Mouse (Mus musculus): ENCODE data around the gene Olfr510.
"Not testable (repeated sequence)": the region's sequence is repeated elsewhere in the genome, so short reads cannot be mapped to it uniquely, and the experiment has no call there.

Gene Olfr510

DNA sequence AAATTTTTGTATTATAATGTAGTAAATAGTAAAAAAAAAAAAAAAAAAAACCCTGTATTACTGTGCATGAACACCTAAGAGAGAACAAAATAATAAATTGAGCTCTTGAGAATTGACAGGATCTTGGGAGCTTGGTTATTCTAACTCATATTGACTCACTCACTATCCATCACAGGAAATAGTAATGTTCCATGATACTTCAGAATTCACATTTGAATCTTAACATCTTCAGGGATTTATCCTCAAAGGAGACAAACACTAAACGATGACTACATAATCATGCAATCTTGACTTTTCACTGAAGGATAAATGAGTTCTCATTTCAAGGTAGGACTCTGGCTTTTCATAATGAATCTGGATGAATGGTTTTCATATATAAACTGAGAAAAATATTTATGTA is at the start of gene Olfr510:
Olfr510 (plus strand) TSS at position 301 of the 400 bp plus-strand sequence.
- DNase-seq (ENCODE audit: low read depth, low spot score), result no peak

DNA sequence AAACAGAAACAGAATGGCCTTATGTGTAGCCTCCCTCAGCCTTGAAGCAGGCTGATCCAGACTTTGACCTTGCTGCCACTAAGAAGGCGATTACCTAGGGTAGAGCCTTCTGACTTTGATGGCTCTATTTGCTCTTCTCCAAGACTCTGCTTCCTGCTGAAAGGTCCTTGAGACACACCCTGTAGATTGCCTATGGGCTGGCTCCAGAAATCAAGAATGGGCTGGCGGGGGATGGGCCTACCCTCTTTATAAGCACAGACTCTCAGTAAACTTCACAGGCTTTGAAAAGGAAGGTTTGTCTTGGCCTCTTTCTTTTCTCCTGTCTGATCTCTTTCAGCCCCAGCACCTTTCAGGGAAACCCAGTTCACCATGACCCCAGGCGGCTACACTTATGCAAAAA is 49.4 kb upstream of the Olfr510 start:
- not testable (repeated sequence) for DNase-seq (ENCODE audit: low read depth, low spot score)

- DNase-seq (ENCODE audit: low read depth, low spot score), result no peak
Observed at GRCm38 (mm10) chr7:108621514-108621913, 44.7 kb upstream of the Olfr510 start, which contains the start of gene Olfr507. Gene Olfr507 (plus strand): TSS chr7:108621814.

DNA sequence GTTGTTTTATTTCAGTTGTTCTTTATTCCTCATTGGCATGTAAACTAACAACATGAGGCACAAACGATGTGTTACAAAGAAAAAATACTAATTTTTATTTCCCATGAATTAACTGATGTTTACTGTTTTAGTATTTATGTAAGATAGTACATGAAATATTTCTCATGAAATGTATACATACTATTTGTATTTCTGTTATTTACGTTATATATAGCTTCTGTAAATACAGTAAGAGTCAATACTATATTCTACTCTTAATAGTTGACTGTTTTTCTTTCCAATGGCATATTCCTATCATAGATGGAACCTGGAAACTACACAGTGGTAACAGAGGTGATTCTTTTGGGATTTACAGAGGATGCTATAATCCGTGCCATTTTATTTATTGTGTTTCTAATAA is 36.5 kb upstream of the Olfr510 start, which contains the start of gene Olfr508:
Olfr508 (plus strand) TSS at position 301 of the 400 bp plus-strand sequence.
- no peak for DNase-seq (ENCODE audit: low read depth, low spot score)

DNA sequence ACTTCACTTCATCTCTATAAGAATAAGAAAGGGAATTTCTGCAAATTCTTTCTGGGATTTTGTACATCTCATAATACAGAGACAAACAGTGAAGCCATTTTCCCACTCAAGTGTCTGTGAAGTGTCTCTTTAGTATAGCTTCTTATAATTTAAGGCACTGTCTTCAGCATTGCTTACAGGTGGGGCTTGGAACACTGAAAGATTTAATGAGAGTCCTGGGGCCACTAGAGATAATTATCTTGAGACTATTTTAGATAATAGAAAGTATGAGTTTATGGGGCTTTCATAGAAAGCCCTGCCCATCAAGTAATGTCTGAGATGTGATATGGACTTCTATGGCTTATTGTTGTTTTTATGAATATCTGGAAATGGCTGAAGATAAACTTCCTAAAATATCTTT is 14.4 kb upstream of the Olfr510 start, which contains the start of gene Olfr509:
Olfr509 (minus strand) TSS at position 101 of the 400 bp plus-strand sequence.
- DNase-seq (ENCODE audit: low read depth, low spot score), result no peak

DNA sequence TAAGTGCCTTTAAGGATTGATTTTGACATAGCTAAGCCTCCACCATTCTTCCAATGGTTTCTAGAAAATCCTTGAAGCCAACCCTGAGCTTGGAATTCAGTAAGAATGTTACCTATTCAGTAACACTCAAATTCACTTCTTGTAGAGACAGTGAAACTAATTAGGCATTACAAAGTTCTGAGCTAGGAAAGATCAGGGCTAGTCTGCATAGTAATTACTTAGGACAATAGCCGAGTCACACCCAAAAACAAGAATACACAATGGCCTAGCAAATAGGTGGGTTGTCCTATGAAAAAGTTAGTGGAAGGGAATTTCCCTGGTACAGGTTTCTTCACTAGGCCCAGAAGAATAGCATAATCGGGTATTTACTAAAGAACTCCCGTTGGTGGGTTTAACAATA is 3.8 kb upstream of the Olfr510 start:
- DNase-seq (ENCODE audit: low read depth, low spot score), result no peak

- no peak for DNase-seq (ENCODE audit: low read depth, low spot score)
Observed at GRCm38 (mm10) chr7:108671058-108671457, 4.8 kb downstream of the Olfr510 start.

DNA sequence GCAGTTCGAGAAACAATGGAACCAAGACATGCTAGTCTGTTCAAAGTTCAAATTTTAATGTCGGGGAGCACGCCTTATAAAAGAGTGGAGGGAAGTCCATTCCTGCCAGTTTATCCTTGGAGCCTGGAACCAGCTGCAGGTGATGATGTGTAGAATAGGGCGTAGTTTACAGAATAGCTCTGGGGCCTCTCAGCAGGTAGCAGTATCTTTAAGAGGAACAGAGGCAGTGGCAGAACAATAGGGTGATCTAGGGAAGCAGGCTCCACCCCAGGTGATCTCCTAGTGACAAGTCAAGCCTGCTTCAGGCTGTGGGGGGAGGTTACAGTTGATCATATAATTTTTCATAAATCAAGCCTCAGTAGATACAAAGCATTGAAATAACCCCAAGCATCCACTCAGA is 12.7 kb downstream of the Olfr510 start:
- no peak for DNase-seq (ENCODE audit: low read depth, low spot score)

DNA sequence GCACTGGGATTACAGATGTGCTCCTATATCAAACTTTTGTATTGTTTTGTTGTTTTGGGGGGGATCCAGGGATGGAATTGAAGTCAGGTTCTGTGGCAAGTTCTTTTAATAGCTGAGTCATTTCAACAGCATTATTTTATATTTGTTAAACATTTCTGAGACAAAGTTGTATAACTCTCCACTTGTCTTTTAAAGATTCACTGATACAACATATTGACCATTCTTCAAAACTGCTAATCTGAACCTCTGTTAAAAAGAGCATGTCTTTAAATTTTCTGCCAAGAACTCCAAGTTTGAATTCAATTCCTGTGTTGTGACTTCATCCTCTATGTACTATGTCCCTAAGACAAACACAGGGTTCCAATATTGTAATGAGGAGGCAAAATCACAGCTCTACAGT is 46.8 kb downstream of the Olfr510 start, which contains the start of gene Olfr512:
Olfr512 (plus strand) TSS at position 301 of the 400 bp plus-strand sequence.
- no peak for DNase-seq (ENCODE audit: low read depth, low spot score)
